Mouse (Mus musculus): ENCODE measurements around the gene Adam12.

DNA sequence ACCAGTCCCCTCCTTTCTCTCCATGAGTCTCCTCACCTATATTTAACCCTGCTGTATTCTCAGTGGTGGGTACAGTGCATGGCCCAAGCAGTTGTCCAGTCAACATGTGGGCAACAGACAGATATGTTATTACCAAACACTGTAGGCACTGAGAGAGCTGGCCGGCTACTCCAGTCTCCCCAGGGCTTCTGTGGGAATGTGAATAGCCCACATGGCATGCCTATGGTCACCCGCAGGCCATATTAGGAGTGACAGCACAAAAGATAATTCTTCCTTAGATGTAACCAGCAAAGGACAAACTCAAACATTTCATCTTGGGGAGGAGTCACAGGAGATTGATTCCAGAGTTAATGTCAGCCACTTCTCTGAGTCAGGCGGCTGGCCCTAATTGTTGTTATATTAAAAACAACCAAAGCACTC lies 224.0 kb downstream of the Adam12 start:
- TF ChIP-seq CTCF (IDR thresholded peaks at IDR 0.05; ENCODE audit: borderline replicate concordance, insufficient read depth, low read depth, low read length) (no peak), POLR2A (IDR thresholded peaks at IDR 0.05; ENCODE audit: borderline replicate concordance, insufficient read depth, low read length) (no peak)

All from cerebellum, adult 2 months (tissue).